Comparison of ENCODE assay signal across 33 mouse cellular contexts in genomic region chr1:88092341-88092740, GRCm38 (mm10). TPM values are rescaled to one million over a fixed set of nuclear protein-coding genes. Genes with fewer than 3 reads are reported as not detected.
"Had no signal": no experiment of that assay in that cellular context is flagged by ENCODE, and none has a peak within 500 bp of the region (broad histone marks: within the 10 kb centered on the region; RNA-seq: fewer than 3 reads in every experiment).

No protein-coding gene starts in this region.

- H3K27ac ChIP-seq: layer of hippocampus, adult 2 months; limb, embryonic 12.5 days; limb, embryonic 15.5 days; liver, embryonic 13.5 days; midbrain, embryonic 10.5 days; midbrain, embryonic 13.5 days; neural tube, embryonic 12.5 days; neural tube, embryonic 15.5 days; stomach, postnatal 0 days had no signal

- ATAC-seq: intestine, embryonic 16.5 days; midbrain, embryonic 13.5 days had no signal

- H3K4me3 ChIP-seq: layer of hippocampus, adult 2 months; limb, embryonic 12.5 days; limb, embryonic 15.5 days; liver, embryonic 13.5 days; megakaryocyte, embryonic 14.5 days; midbrain, embryonic 10.5 days; midbrain, embryonic 13.5 days; neural tube, embryonic 12.5 days; neural tube, embryonic 15.5 days had no signal

- H3K4me1 ChIP-seq: liver, embryonic 13.5 days; midbrain, embryonic 10.5 days; midbrain, embryonic 13.5 days; neural tube, embryonic 12.5 days had no signal

- H3K27me3 ChIP-seq: limb, embryonic 12.5 days; limb, embryonic 15.5 days; liver, embryonic 13.5 days; midbrain, embryonic 13.5 days; neural tube, embryonic 12.5 days; neural tube, embryonic 15.5 days had no signal

- H3K4me2 ChIP-seq: limb, embryonic 12.5 days; limb, embryonic 15.5 days; liver, embryonic 13.5 days; midbrain, embryonic 13.5 days; neural tube, embryonic 12.5 days; neural tube, embryonic 15.5 days had no signal

- DNase-seq: kidney, adult 18-20 months; kidney, adult 9 months; kidney, postnatal 14 days; layer of hippocampus, adult 9-11 months; left cerebral cortex, postnatal 4 days; liver, embryonic 13.5 days; lung, adult 2 months; lung, postnatal 14 days; retina, postnatal 1 day; right cerebral cortex, postnatal 25 days; thymus, adult 2 months; thymus, postnatal 14 days; thymus, postnatal 4 days had no signal

- H3K9ac ChIP-seq: limb, embryonic 12.5 days; limb, embryonic 15.5 days; liver, embryonic 13.5 days; midbrain, embryonic 13.5 days; neural tube, embryonic 12.5 days; neural tube, embryonic 15.5 days had no signal

- H3K36me3 ChIP-seq: limb, embryonic 12.5 days; limb, embryonic 15.5 days; liver, embryonic 13.5 days; midbrain, embryonic 10.5 days; midbrain, embryonic 13.5 days; neural tube, embryonic 12.5 days; neural tube, embryonic 15.5 days had no signal

- H3K9me3 ChIP-seq: limb, embryonic 12.5 days; limb, embryonic 15.5 days; liver, embryonic 13.5 days; megakaryocyte, embryonic 14.5 days; midbrain, embryonic 10.5 days; midbrain, embryonic 13.5 days; neural tube, embryonic 12.5 days; neural tube, embryonic 15.5 days had no signal

RNA-seq across cellular contexts. Expression of gene Ugt1a8, which starts 4.7 kb away (rescaled TPM):
- total RNA-seq: layer of hippocampus, adult 2 months; layer of hippocampus, postnatal 25 days; left cerebral cortex, adult 18-20 months; left cerebral cortex, postnatal 10 days; left cerebral cortex, postnatal 4 days; midbrain, postnatal 0 days had no signal
- polyA plus RNA-seq: intestine, embryonic 16.5 days; kidney, embryonic 16.5 days; large intestine, adult 2 months; limb, embryonic 12.5 days; limb, embryonic 15.5 days; liver, embryonic 13.5 days; liver, embryonic 16.5 days; lung, adult 2 months; lung, embryonic 16.5 days; midbrain, embryonic 10.5 days; midbrain, embryonic 13.5 days; midbrain, postnatal 0 days; neural tube, embryonic 12.5 days; neural tube, embryonic 15.5 days; spleen, adult 2 months; stomach, embryonic 14.5 days; stomach, postnatal 0 days; thymus, adult 2 months had no signal

RNA-seq across cellular contexts. Expression of gene Ugt1a6b, which starts 10.7 kb away (rescaled TPM):
- total RNA-seq: left cerebral cortex, postnatal 4 days had no signal
- polyA plus RNA-seq: limb, embryonic 12.5 days; midbrain, embryonic 10.5 days; midbrain, postnatal 0 days; neural tube, embryonic 12.5 days; neural tube, embryonic 15.5 days had no signal

RNA-seq across cellular contexts. Expression of gene Ugt1a9, which starts 21.7 kb away (rescaled TPM):
- total RNA-seq: layer of hippocampus, adult 2 months; layer of hippocampus, postnatal 25 days; left cerebral cortex, adult 18-20 months; left cerebral cortex, postnatal 10 days; left cerebral cortex, postnatal 4 days; midbrain, postnatal 0 days had no signal
- polyA plus RNA-seq: limb, embryonic 12.5 days; limb, embryonic 15.5 days; lung, embryonic 16.5 days; midbrain, embryonic 10.5 days; midbrain, embryonic 13.5 days; midbrain, postnatal 0 days; neural tube, embryonic 12.5 days; spleen, adult 2 months; thymus, adult 2 months had no signal

RNA-seq across cellular contexts. Expression of gene Ugt1a10, which starts 37.2 kb away (rescaled TPM):
- total RNA-seq: layer of hippocampus, adult 2 months; layer of hippocampus, postnatal 25 days; left cerebral cortex, adult 18-20 months; left cerebral cortex, postnatal 10 days; left cerebral cortex, postnatal 4 days; midbrain, postnatal 0 days had no signal
- polyA plus RNA-seq: intestine, embryonic 16.5 days; limb, embryonic 12.5 days; limb, embryonic 15.5 days; liver, embryonic 13.5 days; lung, adult 2 months; lung, embryonic 16.5 days; midbrain, embryonic 10.5 days; midbrain, embryonic 13.5 days; midbrain, postnatal 0 days; neural tube, embryonic 12.5 days; neural tube, embryonic 15.5 days; spleen, adult 2 months; stomach, embryonic 14.5 days; stomach, postnatal 0 days had no signal
